Mouse (Mus musculus): ENCODE measurements at regions not wholly inside any gene's neighbourhood (a gene's known extent, or its start where the extent isn't known, plus 50 kb on each side); places are given as distances from the start of the nearest gene placed in this dataset.

GRCm38 (mm10) chr4:153669070-153669469 is 186.5 kb upstream of the Ajap1 start:
- H3K4me1 ChIP-seq (ENCODE audit: control insufficient read depth, insufficient read depth, low read length) = no peaks in the 10 kb centered on the region
- TF ChIP-seq CTCF (IDR thresholded peaks at IDR 0.05; ENCODE audit: control insufficient read depth, insufficient read depth, low read length) = no peak
- TF ChIP-seq POLR2A (IDR thresholded peaks at IDR 0.05; ENCODE audit: borderline replicate concordance, control insufficient read depth, low read depth, low read length) = no peak
- 85% methylated on average over 4 of the region's 4 CpGs for WGBS
- no peak overlapping the region for H3K27ac ChIP-seq (ENCODE audit: control insufficient read depth, insufficient read depth, low read depth, low read length, poor library complexity)
- no peak overlapping the region for H3K4me3 ChIP-seq (replicated peaks; ENCODE audit: control insufficient read depth, low read depth, low read length)

GRCm38 (mm10) chr4:153670216-153670615 is 187.6 kb upstream of the Ajap1 start:
- WGBS = 71% methylated on average over 13 of the region's 13 CpGs
- Histone ChIP-seq H3K4me3 (replicated peaks; ENCODE audit: control insufficient read depth, low read depth, low read length) (no peak overlapping the region), H3K4me1 (ENCODE audit: control insufficient read depth, insufficient read depth, low read length) (no peaks in the 10 kb centered on the region), H3K27ac (ENCODE audit: control insufficient read depth, insufficient read depth, low read depth, low read length, poor library complexity) (no peak overlapping the region)
- no peak for TF ChIP-seq POLR2A (IDR thresholded peaks at IDR 0.05; ENCODE audit: borderline replicate concordance, control insufficient read depth, low read depth, low read length)
- TF ChIP-seq CTCF (IDR thresholded peaks at IDR 0.05; ENCODE audit: control insufficient read depth, insufficient read depth, low read length) = no peak

DNA sequence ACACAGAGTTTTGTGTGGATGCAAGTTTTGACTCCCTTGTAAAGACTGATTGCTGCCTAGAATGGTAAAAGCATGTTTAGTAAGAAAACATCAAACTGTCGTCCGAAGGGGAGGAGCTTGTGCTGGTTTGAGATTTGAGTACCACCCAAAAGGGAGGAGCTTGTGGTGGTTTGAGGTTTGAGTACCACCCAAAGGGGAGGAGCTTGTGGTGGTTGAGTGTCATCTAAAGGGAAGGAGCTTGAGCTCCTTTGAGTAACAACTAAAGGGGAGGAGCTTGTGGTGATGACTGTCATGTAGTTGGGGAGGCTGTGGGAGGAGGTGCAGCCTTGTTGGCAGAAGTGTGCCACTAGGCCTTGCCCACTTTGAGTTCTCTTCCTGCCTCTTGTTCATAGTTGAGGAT is 192.8 kb upstream of the Ajap1 start:
- Histone ChIP-seq H3K4me1 (ENCODE audit: control insufficient read depth, insufficient read depth, low read length) (no peaks in the 10 kb centered on the region), H3K27ac (ENCODE audit: control insufficient read depth, insufficient read depth, low read depth, low read length, poor library complexity) (no peak overlapping the region), H3K4me3 (replicated peaks; ENCODE audit: control insufficient read depth, low read depth, low read length) (no peak overlapping the region)
- 85% methylated on average over 2 of the region's 2 CpGs for WGBS
- TF ChIP-seq CTCF (IDR thresholded peaks at IDR 0.05; ENCODE audit: control insufficient read depth, insufficient read depth, low read length) (no peak), POLR2A (IDR thresholded peaks at IDR 0.05; ENCODE audit: borderline replicate concordance, control insufficient read depth, low read depth, low read length) (no peak)

- TF ChIP-seq CTCF (IDR thresholded peaks at IDR 0.05; ENCODE audit: control insufficient read depth, insufficient read depth, low read length) (no peak), POLR2A (IDR thresholded peaks at IDR 0.05; ENCODE audit: borderline replicate concordance, control insufficient read depth, low read depth, low read length) (no peak)
- WGBS = 38% methylated on average over 12 of the region's 12 CpGs
These were observed 196.5 kb upstream of the Ajap1 start for GRCm38 (mm10) chr4:153679151-153679550.

GRCm38 (mm10) chr4:153688441-153688840 is 205.8 kb upstream of the Ajap1 start:
- TF ChIP-seq CTCF (IDR thresholded peaks at IDR 0.05; ENCODE audit: control insufficient read depth, insufficient read depth, low read length) (no peak), POLR2A (IDR thresholded peaks at IDR 0.05; ENCODE audit: borderline replicate concordance, control insufficient read depth, low read depth, low read length) (no peak)
- no peak overlapping the region for H3K27ac ChIP-seq (ENCODE audit: control insufficient read depth, insufficient read depth, low read depth, low read length, poor library complexity)
- no peak overlapping the region for H3K4me3 ChIP-seq (replicated peaks; ENCODE audit: control insufficient read depth, low read depth, low read length)
- WGBS = 76% methylated on average over 8 of the region's 8 CpGs
- no peaks in the 10 kb centered on the region for H3K4me1 ChIP-seq (ENCODE audit: control insufficient read depth, insufficient read depth, low read length)

More at GRCm38 (mm10) chr4:153679151-153679550, 196.5 kb upstream of the Ajap1 start:
- no peak overlapping the region for H3K27ac ChIP-seq (ENCODE audit: control insufficient read depth, insufficient read depth, low read depth, low read length, poor library complexity)
- no peaks in the 10 kb centered on the region for H3K4me1 ChIP-seq (ENCODE audit: control insufficient read depth, insufficient read depth, low read length)
- no peak overlapping the region for H3K4me3 ChIP-seq (replicated peaks; ENCODE audit: control insufficient read depth, low read depth, low read length)

- Histone ChIP-seq H3K4me3 (replicated peaks; ENCODE audit: control insufficient read depth, low read depth, low read length) (no peak overlapping the region), H3K27ac (ENCODE audit: control insufficient read depth, insufficient read depth, low read depth, low read length, poor library complexity) (no peak overlapping the region), H3K4me1 (ENCODE audit: control insufficient read depth, insufficient read depth, low read length) (no peaks in the 10 kb centered on the region)
- WGBS = 72% methylated on average over 12 of the region's 12 CpGs
- TF ChIP-seq CTCF (IDR thresholded peaks at IDR 0.05; ENCODE audit: control insufficient read depth, insufficient read depth, low read length) = no peak
- no peak for TF ChIP-seq POLR2A (IDR thresholded peaks at IDR 0.05; ENCODE audit: borderline replicate concordance, control insufficient read depth, low read depth, low read length)
These were observed 211.3 kb upstream of the Ajap1 start for GRCm38 (mm10) chr4:153693881-153694280.

DNA sequence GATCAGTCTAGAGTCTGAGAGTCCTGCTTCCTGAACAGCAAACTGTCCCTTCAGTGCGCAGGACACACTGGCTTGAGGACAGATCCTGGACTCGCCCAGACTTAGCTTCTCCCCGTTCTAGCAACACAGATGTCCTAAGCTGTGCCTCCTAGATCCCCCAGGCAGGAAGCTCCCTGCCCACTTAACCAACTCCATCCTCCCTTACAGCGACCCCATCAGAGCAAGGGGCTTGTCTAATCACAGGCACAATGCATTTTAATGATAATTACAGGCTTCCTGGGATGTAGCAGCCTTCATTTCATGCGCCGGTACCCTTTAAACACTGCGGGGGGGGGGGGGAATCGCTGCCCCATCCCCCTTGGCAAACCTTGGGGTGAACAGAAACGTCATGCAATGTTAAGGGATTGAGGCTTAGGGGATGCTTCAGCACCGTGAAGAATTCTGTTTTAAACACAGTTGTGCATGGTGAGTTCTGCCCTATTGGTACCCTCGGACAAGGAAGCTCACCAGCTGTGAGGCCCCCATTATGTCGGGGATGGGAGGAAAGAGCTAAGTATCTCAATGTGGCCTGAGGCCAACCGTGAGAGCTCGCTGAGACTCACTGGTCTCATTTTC is 213.9 kb upstream of the Ajap1 start:
- Histone ChIP-seq H3K27ac (ENCODE audit: control insufficient read depth, insufficient read depth, low read depth, low read length, poor library complexity) (no peak overlapping the region), H3K4me3 (replicated peaks; ENCODE audit: control insufficient read depth, low read depth, low read length) (no peak overlapping the region), H3K4me1 (ENCODE audit: control insufficient read depth, insufficient read depth, low read length) (no peaks in the 10 kb centered on the region)
- WGBS = 55% methylated on average over 14 of the region's 14 CpGs
- no peak for TF ChIP-seq POLR2A (IDR thresholded peaks at IDR 0.05; ENCODE audit: borderline replicate concordance, control insufficient read depth, low read depth, low read length)
- TF ChIP-seq CTCF (IDR thresholded peaks at IDR 0.05; ENCODE audit: control insufficient read depth, insufficient read depth, low read length) = no peak

DNA sequence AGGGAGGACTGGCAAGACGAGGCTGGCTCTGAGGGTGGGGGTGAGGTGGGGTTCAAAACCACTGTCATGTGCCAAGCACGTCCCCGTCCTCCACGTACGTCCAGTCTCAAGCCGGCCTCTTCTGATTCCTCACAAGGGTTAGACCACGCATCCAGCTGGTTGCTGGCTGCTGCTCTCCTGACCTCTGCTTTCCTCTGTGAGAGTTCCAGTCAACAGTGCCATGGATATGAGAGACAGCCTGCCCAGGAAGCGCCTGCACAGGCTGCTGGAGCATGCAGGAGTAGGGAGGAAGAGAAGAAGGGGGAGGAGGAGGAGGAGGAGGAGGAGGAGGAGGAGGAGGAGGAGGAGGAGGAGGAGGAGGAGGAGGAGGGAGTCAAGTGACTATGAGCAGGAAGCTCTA is 224.6 kb upstream of the Ajap1 start:
- no peaks in the 10 kb centered on the region for H3K4me1 ChIP-seq (ENCODE audit: control insufficient read depth, insufficient read depth, low read length)
- H3K4me3 ChIP-seq (replicated peaks; ENCODE audit: control insufficient read depth, low read depth, low read length) = no peak overlapping the region
- H3K27ac ChIP-seq (ENCODE audit: control insufficient read depth, insufficient read depth, low read depth, low read length, poor library complexity) = no peak overlapping the region
- 64% methylated on average over 8 of the region's 8 CpGs for WGBS
- TF ChIP-seq CTCF (IDR thresholded peaks at IDR 0.05; ENCODE audit: control insufficient read depth, insufficient read depth, low read length) = no peak
- TF ChIP-seq POLR2A (IDR thresholded peaks at IDR 0.05; ENCODE audit: borderline replicate concordance, control insufficient read depth, low read depth, low read length) = no peak

All from bone marrow, adult 2 months (tissue).